Mouse (Mus musculus): ENCODE results near the gene Katnal1.

- TF ChIP-seq CTCF (IDR thresholded peaks at IDR 0.05; ENCODE audit: borderline replicate concordance, control insufficient read depth, extremely low read depth, insufficient read depth, low read length, poor library complexity): no peak
- no peak for TF ChIP-seq POLR2A (IDR thresholded peaks at IDR 0.05; ENCODE audit: control insufficient read depth, extremely low read depth, insufficient read depth, low read length, poor library complexity)
Measured at GRCm38 (mm10) chr5:148908191-148909056, 20.7 kb downstream of the Katnal1 start.
